12 mouse cellular contexts compared by ENCODE assay signal in genomic region chr13:97246217-97246616, GRCm38 (mm10). TPM values are rescaled to one million over a fixed set of nuclear protein-coding genes. Genes with fewer than 3 reads are reported as not detected.
DNase-seq lines count a peak whose midpoint lies in the region; ATAC-seq lines count a peak whose summit lies in the region.
"Had no signal": no experiment of that assay in that cellular context is flagged by ENCODE, and none has a peak within 500 bp of the region (broad histone marks: within the 10 kb centered on the region; RNA-seq: fewer than 3 reads in every experiment).

No protein-coding gene starts in this region.

- H3K27ac ChIP-seq in heart, embryonic 14.5 days (replicated peaks in 1 of 2; ENCODE audit: control insufficient read depth in 1 of 2, insufficient read depth in 1 of 2, low read depth in 2 of 2, low read length in 2 of 2), result no peak overlapping the region
- H3K27ac ChIP-seq in embryonic facial prominence, embryonic 10.5 days (replicated peaks), result peak overlapping the region; percentile 40; the same call in 1 of the 2 replicates
- H3K27ac ChIP-seq in hindbrain, embryonic 10.5 days, result peak overlapping the region; percentile 53; the same call in 1 of the 2 replicates
- H3K27ac ChIP-seq in midbrain, embryonic 15.5 days, result no peak overlapping the region
- H3K27ac ChIP-seq: liver, embryonic 12.5 days had no signal

- no peaks in the 10 kb centered on the region for H3K27me3 ChIP-seq in heart, embryonic 14.5 days (ENCODE audit: control insufficient read depth, insufficient read depth, low read length)
- H3K27me3 ChIP-seq in embryonic facial prominence, embryonic 10.5 days (replicated peaks; ENCODE audit: low read depth, poor library complexity, severe bottlenecking), result no peaks in the 10 kb centered on the region
- peaks cover 20% of the 10 kb centered on the region for H3K27me3 ChIP-seq in hindbrain, embryonic 10.5 days (ENCODE audit: insufficient read depth, poor library complexity, severe bottlenecking)
- no peaks in the 10 kb centered on the region for H3K27me3 ChIP-seq in midbrain, embryonic 15.5 days (replicated peaks)
- H3K27me3 ChIP-seq: Patski had no signal

- 89% methylated on average over 16 of the region's 16 CpGs for WGBS in heart, embryonic 14.5 days
- WGBS in embryonic facial prominence, embryonic 10.5 days, result 91% methylated on average over 16 of the region's 16 CpGs
- 84% methylated on average over 16 of the region's 16 CpGs for WGBS in hindbrain, embryonic 10.5 days
- 70% methylated on average over 16 of the region's 16 CpGs for whole genome bisulfite sequencing in midbrain, embryonic 15.5 days

- H3K4me1 ChIP-seq in heart, embryonic 14.5 days (ENCODE audit: control insufficient read depth in 2 of 2, insufficient read depth in 2 of 2, low read length in 2 of 2), result peaks cover 15 to 54% of the 10 kb centered on the region in 2 experiments
- peaks cover 90% of the 10 kb centered on the region for H3K4me1 ChIP-seq in embryonic facial prominence, embryonic 10.5 days
- H3K4me1 ChIP-seq in hindbrain, embryonic 10.5 days (replicated peaks), result peaks cover 98% of the 10 kb centered on the region
- H3K4me1 ChIP-seq in midbrain, embryonic 15.5 days, result peaks cover 88% of the 10 kb centered on the region

- intact Hi-C loops in heart, postnatal 25 days (cut with DNase I), result no loop called here

- 0 out of 2 replicates have a peak overlapping the region, but pooled peaks have one; percentile 4 for H3K4me2 ChIP-seq in heart, embryonic 14.5 days (ENCODE audit: low read length)
- peak overlapping the region; percentile 78; the same call in 1 of the 2 replicates for H3K4me2 ChIP-seq in midbrain, embryonic 15.5 days
- H3K4me2 ChIP-seq: liver, embryonic 12.5 days had no signal

- H3K36me3 ChIP-seq in heart, embryonic 14.5 days (ENCODE audit: control insufficient read depth, insufficient read depth, low read length), result peaks cover 53% of the 10 kb centered on the region
- H3K36me3 ChIP-seq in embryonic facial prominence, embryonic 10.5 days (replicated peaks), result peaks cover 68% of the 10 kb centered on the region
- peaks cover 67% of the 10 kb centered on the region for H3K36me3 ChIP-seq in hindbrain, embryonic 10.5 days
- peaks cover 12% of the 10 kb centered on the region; the same call in 1 of the 2 replicates for H3K36me3 ChIP-seq in midbrain, embryonic 15.5 days (replicated peaks)

- no peak for ATAC-seq in heart, embryonic 14.5 days (ENCODE audit: insufficient number of reproducible peaks, insufficient read depth, low FRiP score, low read depth)
- no peak for ATAC-seq in midbrain, embryonic 15.5 days (replicated peaks)
- ATAC-seq: liver, embryonic 12.5 days; Patski had no signal

- H3K4me3 ChIP-seq in heart, embryonic 14.5 days (ENCODE audit: control insufficient read depth in 1 of 2, insufficient read depth in 1 of 2, low read depth in 1 of 2, low read length in 2 of 2), result no peak overlapping the region
- no peak overlapping the region for H3K4me3 ChIP-seq in embryonic facial prominence, embryonic 10.5 days
- peak overlapping the region; percentile 16; the same call in 1 of the 2 replicates for H3K4me3 ChIP-seq in hindbrain, embryonic 10.5 days
- H3K4me3 ChIP-seq in midbrain, embryonic 15.5 days, result no peak overlapping the region; the same call in 1 of the 2 replicates
- H3K4me3 ChIP-seq: liver, embryonic 12.5 days had no signal

- no peaks in the 10 kb centered on the region for H3K9me3 ChIP-seq in heart, embryonic 14.5 days (ENCODE audit: control insufficient read depth, low read length)
- no peaks in the 10 kb centered on the region for H3K9me3 ChIP-seq in embryonic facial prominence, embryonic 10.5 days
- H3K9me3 ChIP-seq in hindbrain, embryonic 10.5 days, result no peaks in the 10 kb centered on the region
- H3K9me3 ChIP-seq in midbrain, embryonic 15.5 days, result no peaks in the 10 kb centered on the region
- H3K9me3 ChIP-seq: liver, embryonic 12.5 days had no signal

- H3K9ac ChIP-seq in heart, embryonic 14.5 days (ENCODE audit: low read length), result no peak overlapping the region
- H3K9ac ChIP-seq in midbrain, embryonic 15.5 days, result no peak overlapping the region
- H3K9ac ChIP-seq: liver, embryonic 12.5 days had no signal

- DNase-seq in heart, postnatal 25 days (ENCODE audit: low spot score), result no peak
- no peak for DNase-seq in embryonic facial prominence, embryonic 10.5 days (ENCODE audit: low spot score)
- DNase-seq in hindbrain, embryonic 10.5 days (ENCODE audit: low spot score), result no peak
- no peak for DNase-seq in kidney, postnatal 4 days
- no peak for DNase-seq in right cerebral cortex, postnatal 4 days
- DNase-seq in gastrocnemius, postnatal 10 days, result no peak
- DNase-seq: kidney, postnatal 25 days; spleen, adult 18-20 months had no signal

RNA-seq across cellular contexts. Expression of gene Enc1, which starts 5.3 kb away (rescaled TPM):
- polyA plus RNA-seq in heart, embryonic 14.5 days (2014; fragmentation: Nextera tagmentation; extraction: Ambion mirVana), result 3.5 and 5.1 TPM in 2 replicates
- 1 to 10 TPM; 5.6 to 6.4 TPM for total RNA-seq in heart, postnatal 25 days (2021)
- polyA plus RNA-seq in embryonic facial prominence, embryonic 10.5 days (2016; fragmentation: Nextera tagmentation; extraction: Ambion mirVana), result 5.6 and 6.8 TPM in 2 replicates
- polyA plus RNA-seq in hindbrain, embryonic 10.5 days (2016; fragmentation: Nextera tagmentation; extraction: Ambion mirVana), result 11.2 and 18.6 TPM in 2 replicates
- 76.1 and 81.9 TPM in 2 replicates for polyA plus RNA-seq in midbrain, embryonic 15.5 days (2015; fragmentation: Nextera tagmentation; extraction: Ambion mirVana)
- 1 to 10 TPM; 6.4 to 8.2 TPM for total RNA-seq in gastrocnemius, postnatal 10 days (2021)

RNA-seq across cellular contexts. Expression of gene Hexb, which starts 48.1 kb away (rescaled TPM):
- polyA plus RNA-seq in heart, embryonic 14.5 days (2014; fragmentation: Nextera tagmentation; extraction: Ambion mirVana), result 38.3 and 39.1 TPM in 2 replicates
- total RNA-seq in heart, postnatal 25 days (2021), result 10 to 100 TPM; 20.8 to 23.2 TPM
- 14.1 and 18.4 TPM in 2 replicates for polyA plus RNA-seq in embryonic facial prominence, embryonic 10.5 days (2016; fragmentation: Nextera tagmentation; extraction: Ambion mirVana)
- 18.7 and 23.4 TPM in 2 replicates for polyA plus RNA-seq in hindbrain, embryonic 10.5 days (2016; fragmentation: Nextera tagmentation; extraction: Ambion mirVana)
- 35.8 and 43.1 TPM in 2 replicates for polyA plus RNA-seq in midbrain, embryonic 15.5 days (2015; fragmentation: Nextera tagmentation; extraction: Ambion mirVana)
- total RNA-seq in gastrocnemius, postnatal 10 days (2021), result 10 to 100 TPM; 16.2 to 25.9 TPM

Comparison
In these comparisons a context has a peak if more than half of its experiments do, and no peak if none do; other contexts are left out.
1. H3K27ac ChIP-seq: peak in embryonic facial prominence, embryonic 10.5 days (single experiment) and hindbrain, embryonic 10.5 days (single experiment); none in heart, embryonic 14.5 days (0 of 2) and midbrain, embryonic 15.5 days (single experiment).